Mouse (Mus musculus) hindlimb bud, embryonic 11.5 days (tissue): ENCODE results near the gene Taf9.

Source experiments
- DNase-seq: peaks from one replicate; pipeline ENCODE4 v3.0.0-alpha.2; 2012; ENCODE audit warnings: low read depth, low spot score; ENCODE audit errors: extremely low spot score

Gene Taf9

GRCm38 (mm10) chr13:100651439-100652186 lies at the start of gene Taf9:
Gene Taf9 (plus strand): TSS chr13:100651579.
- no peak for DNase-seq

DNA sequence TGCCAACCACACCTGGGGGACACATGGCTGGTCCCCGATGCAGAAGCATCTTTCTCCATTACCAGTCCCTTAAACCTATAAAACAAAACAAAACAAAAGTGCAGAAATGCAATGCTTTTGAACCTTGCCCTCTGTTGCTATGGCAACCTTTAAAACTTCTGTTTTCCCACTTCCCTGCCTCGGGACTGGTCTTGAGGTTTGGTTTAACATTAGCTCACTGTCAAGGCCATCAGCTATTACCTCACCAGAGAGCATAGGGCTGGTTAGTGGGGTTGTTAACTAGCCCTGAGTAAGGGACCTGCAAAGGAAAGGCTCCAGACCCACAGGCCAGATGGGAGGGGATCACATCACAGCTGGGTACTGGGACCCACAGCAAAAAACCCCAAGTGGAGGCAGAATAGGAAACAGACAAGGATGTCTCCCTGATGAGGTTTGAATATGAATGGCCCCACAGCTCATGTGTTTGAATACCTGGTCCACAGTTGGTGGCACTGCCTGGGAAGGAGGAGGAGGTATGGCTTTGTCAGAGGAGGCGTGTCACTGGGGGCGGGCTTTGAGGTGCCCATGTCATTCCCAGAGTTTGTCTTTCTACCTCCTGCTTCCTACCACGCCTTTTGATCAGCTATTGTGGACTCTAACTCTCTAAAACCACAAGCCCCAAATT lies 49.0 kb upstream of the Taf9 start:
- DNase-seq = no peak

- no peak for DNase-seq
Measured at GRCm38 (mm10) chr13:100603031-100603737, 48.2 kb upstream of the Taf9 start.

DNA sequence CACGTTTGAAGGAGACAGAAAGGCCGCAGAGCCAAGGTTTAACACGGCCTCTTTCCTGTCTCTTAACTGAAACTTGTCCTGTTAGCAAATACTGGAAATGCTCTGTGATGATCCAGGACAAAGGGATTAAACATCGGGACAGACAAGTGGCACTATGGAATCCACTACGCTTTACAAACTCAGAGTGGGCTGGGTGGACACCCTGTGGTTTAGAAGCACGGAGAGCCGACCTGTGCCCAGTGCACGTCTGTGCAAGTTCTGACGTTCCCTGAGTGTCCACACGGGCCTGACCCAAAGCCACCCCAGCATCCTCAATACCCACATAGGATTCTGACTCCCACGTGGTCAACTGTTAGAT lies 47.7 kb upstream of the Taf9 start:
- no peak for DNase-seq

DNA sequence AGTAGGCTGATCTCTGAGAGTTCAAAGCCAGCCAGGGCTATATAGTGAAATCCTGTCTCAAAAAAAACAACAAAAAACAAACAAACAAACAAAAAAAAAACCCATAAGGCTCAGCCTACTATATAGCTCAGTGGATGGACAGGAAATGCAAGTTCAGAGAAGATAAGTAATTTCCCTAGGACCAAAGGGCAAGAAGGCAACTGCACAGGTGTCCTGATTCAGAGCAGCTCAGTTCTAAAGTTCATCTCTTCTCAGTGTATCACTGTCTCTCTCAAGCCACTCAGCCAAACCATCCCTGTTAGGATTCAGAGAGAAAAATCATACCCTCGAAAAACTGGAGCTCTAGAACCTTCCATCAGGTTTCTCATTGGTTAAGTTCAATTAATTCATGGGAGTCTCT lies 45.5 kb upstream of the Taf9 start:
- no peak for DNase-seq

- no peak for DNase-seq
Measured at GRCm38 (mm10) chr13:100607756-100608155, 43.6 kb upstream of the Taf9 start.

DNA sequence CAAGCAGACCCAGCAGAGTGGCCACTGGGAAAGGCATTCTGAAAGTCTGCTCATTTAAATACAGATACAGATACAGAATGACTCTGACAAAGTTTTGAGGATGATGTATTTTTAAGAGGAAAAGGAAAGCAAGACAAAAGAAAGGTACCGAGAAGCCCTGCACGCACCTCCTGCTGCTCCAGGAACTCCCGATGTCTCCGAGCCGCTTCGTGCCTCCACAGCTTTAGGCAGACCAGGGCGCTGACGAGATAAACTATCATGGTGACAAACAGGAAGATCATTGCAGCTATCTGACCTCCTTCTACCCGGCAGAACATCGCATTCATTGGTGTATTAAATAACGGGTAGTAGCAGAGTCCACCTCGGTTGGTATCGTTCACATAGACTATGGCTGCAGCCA lies 40.1 kb upstream of the Taf9 start:
- no peak for DNase-seq

DNA sequence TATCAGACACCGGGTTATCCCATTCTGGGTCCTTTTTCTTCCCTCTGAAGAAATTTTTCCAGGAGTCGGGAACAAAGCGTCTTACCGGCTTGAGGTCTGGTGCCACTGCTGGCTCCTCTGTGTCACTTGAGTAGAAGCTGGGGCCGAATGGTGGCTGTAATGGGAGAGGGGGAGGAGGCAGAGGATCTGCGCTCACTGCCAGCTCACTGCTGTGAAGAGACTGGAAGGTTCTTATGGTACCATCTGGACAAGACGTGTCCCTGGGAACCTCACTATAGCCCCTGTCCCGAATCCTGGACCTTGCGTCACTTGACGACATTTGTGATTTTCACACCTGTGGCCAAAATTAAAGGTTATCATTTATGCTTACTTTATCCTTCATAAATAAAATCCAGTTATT lies 39.1 kb upstream of the Taf9 start:
- no peak for DNase-seq

DNA sequence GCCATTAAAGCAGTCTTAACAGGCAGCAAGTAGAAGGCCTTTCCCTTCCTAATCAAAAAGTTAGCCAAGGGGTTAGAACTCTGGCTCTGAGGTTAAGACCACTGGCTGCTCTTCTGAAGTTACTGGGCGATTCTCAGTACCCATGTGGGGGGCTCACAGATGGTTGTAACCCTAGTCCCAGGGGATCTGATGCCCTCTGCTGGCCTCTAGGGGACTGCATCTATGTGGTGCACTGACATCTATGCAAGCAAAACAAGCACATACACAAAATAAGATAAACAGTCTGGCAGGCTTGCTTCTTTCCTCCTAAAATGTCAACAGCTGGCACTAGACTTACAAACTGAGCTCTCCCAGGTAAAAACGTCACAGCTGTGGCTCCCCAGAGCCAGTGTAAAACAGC lies 38.5 kb upstream of the Taf9 start:
- DNase-seq = no peak

DNA sequence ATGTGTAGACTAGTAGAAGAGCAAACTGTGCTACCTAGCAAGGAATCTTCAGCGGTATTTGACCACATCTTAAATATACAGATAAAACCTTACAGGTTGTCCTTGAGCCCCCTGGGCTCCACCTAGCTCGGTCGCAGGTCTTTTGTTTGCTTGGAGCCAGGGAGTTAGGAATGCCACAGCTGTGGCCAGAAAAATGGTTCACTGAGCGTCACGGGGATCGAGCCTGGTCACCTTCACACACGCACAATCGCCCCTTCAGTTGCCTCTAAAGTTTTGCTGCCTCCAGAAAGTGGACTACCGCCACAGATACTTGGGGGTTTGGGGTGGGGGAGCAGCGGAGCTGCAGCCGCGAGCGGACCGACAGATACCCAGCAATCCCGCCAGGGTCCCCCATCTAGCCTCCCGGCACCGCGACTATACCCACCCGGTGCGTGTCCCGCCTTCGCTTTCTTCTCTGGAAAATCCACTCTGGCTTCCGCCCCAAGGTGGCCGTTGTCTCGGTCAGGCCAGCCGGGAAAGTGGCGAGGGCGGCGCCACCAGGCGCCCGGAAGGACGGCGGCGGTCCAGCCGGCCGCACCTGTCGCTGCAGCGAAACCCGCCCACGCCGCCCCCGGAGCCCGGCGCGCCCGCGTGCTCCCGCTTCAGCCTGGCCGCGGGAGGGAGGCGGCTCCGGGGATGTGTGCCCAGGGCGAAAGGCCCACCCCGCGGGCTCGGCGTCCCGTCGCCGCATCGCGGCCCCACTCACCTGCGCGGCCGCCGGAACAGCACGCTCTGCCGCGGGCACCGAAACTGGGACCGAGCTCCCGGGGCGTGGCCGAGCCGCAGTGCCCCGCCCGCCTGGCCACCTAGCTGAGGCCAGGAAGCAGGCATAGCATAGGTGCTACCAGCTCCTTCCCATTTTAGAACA lies 34.9 kb upstream of the Taf9 start, which contains the start of gene Marveld2:
Gene Marveld2 (minus strand): TSS at position 791 of the 907 bp plus-strand sequence.
- DNase-seq = no peak

DNA sequence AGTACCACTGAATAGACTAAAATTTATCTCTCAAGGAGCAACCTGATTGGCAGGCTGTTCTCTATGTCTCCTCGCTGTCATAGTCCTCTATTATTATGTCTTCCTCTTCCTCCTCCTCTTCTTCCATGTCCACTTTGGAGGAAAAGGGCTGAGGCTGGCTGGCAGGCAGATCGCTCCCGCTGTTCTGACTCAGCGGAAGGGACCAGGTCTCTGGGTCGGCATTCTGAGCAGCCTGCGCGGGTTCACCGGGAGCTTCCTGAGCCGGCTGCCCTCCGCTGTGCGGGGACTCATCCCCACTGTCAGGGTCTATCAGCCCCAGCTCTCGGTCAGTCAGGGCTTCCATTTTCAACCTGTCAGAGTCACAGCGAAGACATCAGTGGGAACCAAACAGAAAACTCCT lies 33.8 kb upstream of the Taf9 start:
- no peak for DNase-seq

GRCm38 (mm10) chr13:100622241-100622640 lies 29.1 kb upstream of the Taf9 start:
- no peak for DNase-seq

DNA sequence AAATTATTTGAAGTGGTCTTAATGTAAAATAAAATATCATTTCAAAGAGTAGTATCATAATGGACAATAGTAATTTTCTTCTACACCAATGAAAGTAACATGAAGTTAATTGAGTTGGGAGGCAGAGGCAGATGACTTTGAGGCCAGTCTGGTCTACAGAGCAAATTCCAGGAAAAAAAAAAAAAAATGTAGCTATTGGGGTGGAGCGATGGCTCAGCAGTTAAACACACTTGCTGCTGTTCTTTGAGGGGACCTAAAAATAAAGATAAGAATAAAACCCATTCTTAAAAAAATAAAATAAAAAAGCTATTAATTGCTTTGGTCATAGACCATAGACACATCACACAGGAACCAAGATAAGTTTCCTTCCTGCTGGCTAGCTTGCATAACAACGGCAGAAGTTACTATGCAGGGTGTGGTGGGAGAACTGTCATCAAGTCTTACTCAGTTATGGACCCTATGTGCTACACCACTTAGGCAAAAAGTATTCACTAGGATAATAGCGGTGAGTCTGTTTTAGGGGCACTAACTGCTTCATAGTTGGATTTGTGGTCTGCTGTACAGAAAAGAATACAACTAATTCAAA lies 17.2 kb upstream of the Taf9 start:
- no peak for DNase-seq

GRCm38 (mm10) chr13:100642471-100643209 lies 8.7 kb upstream of the Taf9 start:
- no peak for DNase-seq

GRCm38 (mm10) chr13:100648223-100648622 lies 3.2 kb upstream of the Taf9 start:
- DNase-seq = no peak

DNA sequence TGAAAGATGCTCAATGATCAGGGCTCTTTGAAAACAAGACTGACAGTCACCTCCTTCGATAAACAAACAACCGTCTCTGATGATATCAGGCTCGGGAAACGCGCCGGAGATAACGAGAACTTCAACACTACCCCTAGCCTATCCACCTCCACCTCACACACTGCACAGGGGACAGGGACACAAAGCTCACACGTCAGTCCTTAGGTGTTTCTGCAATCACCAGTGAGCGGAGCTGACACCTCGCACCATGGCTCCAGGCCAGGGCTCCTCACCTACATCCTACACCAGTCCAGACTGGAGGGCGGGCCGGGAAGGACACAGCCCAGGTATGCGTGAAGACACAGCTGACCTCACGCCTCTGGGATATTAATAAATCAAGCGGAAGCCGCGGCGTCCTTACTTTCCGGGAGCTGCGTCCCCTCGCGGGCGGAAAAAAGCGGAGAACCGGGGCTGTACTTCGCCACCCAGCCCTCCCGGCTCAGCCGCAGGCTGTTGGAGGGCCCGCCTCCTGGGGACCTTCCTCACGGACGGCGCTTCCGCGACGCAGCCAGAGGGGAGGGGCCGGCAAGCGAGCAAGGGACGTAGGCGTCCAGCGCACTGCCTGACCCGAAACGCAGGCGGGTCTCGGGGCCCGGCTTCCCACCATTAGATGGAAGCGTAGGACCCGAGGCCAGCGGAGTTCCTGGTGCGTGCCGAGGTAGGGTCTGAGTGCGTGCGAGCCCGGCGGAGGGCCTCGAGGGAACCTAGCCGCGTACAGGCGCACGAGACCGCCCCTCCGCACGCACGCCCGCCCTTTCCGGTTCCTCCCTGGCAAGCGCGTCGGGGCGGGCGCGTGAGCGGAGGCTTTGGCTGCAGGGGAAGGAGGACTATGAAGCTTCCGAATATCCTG lies 585 bp upstream of the Taf9 start, which contains the start of the genes Ak6 and Rad17:
Gene Ak6 (plus strand): TSS at position 430 of the 889 bp plus-strand sequence.
Gene Rad17 (minus strand): TSS at position 502 of the 889 bp plus-strand sequence.
- no peak for DNase-seq

GRCm38 (mm10) chr13:100658091-100658490 lies 6.7 kb downstream of the Taf9 start:
- DNase-seq = no peak

DNA sequence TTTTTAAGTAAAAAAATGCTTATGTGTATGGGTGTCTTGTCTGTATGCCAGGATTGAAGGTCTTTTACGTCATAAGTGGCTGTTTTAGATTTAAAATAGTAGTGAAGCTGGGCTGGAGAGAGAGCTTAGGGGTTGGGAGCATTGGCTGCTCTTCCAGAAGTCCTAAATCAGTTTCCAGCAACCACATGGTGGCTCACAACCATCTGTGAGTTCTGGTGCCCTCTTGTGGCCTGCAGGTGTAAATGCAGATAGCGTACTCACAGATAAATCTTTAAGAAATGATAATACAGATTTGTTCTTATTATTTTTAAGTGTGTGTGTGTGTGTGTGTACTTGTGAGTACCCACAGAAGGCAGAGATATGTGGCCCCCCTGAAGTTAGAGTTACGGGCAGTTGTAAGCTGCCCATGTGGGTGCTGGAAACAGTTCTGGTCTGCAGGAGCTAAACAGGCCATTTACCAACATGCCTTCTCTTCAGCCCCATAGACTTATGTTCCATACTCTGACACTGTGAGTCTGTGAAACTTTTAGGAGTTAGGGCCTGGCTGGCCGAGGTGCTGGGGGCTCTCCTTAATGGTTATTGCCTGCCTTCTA lies 8.6 kb downstream of the Taf9 start:
- DNase-seq = no peak
